In the genomic region with DNA sequence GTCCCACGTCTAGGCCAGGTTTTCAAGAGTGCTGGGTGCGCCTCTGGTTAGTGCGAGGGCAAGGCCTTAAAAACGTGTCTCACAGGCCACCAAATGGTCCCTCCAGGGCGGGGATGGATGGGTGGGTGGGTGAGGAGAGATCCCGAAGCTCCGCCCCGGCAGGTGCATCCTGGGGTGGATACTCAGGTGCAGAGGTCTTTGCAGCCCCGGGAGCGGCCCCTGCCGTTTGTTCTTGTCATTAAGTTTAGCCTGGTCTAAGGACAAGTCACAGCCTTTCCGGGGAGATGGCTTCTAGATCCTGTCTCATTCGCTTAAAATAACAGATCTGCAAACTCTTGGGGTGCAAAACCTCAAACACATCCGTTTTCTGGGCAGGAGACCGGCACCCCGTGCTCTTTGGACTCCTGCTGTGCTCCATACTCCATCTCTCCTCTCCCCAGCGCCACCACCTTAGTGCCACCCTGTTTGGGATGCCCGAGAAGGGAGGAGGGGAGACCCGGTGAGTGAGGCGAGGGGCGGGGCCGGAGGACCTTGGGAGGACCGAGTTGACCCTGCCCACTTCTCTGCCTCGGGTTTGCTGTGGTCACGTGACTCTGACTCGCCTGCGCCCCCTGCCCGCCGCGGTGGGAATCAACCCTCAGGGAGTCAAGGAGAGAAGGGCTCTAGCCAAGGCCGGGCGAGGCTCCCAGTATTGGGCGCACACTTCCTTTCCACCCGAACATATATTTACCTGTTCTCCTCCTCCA, we compare ENCODE assay signal across 7 mouse cellular contexts. TPM values are rescaled to one million over a fixed set of nuclear protein-coding genes. Genes with fewer than 3 reads are reported as not detected.
DNase-seq lines count a peak whose midpoint lies in the region; ATAC-seq and TF ChIP-seq lines count a peak whose summit lies in the region.

No protein-coding gene starts in this region.

- peak overlapping the region; percentile 12; the same call in 1 of the 2 replicates for H3K9ac ChIP-seq in ES-E14 (ENCODE audit: insufficient read depth, low read depth, low read length, poor library complexity, severe bottlenecking)
- no peak overlapping the region for H3K9ac ChIP-seq in embryonic facial prominence, embryonic 15.5 days
- no peak overlapping the region for H3K9ac ChIP-seq in stomach, embryonic 14.5 days (replicated peaks; ENCODE audit: low read depth, low read length)

- peak overlapping the region; percentile 38 for H3K4me2 ChIP-seq in embryonic facial prominence, embryonic 15.5 days (replicated peaks)
- H3K4me2 ChIP-seq in stomach, embryonic 14.5 days (replicated peaks; ENCODE audit: low read depth, low read length) = peak overlapping the region; percentile 11; the same call in 1 of the 2 replicates

- peaks cover 0 to 15% of the 10 kb centered on the region in 2 experiments; a peak in 2 of 4 replicates for H3K4me1 ChIP-seq in ES-E14 (ENCODE audit: control insufficient read depth in 2 of 2, insufficient read depth in 2 of 2, low read length in 2 of 2, poor library complexity in 1 of 2)
- peaks cover 23% of the 10 kb centered on the region for H3K4me1 ChIP-seq in embryonic facial prominence, embryonic 15.5 days
- peaks cover 73% of the 10 kb centered on the region for H3K4me1 ChIP-seq in megakaryocyte, embryonic 14.5 days
- H3K4me1 ChIP-seq in stomach, embryonic 14.5 days (ENCODE audit: control insufficient read depth, insufficient read depth, low read length) = no peaks in the 10 kb centered on the region

- H3K27ac ChIP-seq in ES-E14 (ENCODE audit: insufficient read depth, low read depth, low read length, poor library complexity, severe bottlenecking) = no peak overlapping the region
- no peak overlapping the region for H3K27ac ChIP-seq in embryonic facial prominence, embryonic 15.5 days (replicated peaks)
- no peak overlapping the region for H3K27ac ChIP-seq in stomach, embryonic 14.5 days (ENCODE audit: low read length)

- no peak for ATAC-seq in embryonic facial prominence, embryonic 15.5 days (ENCODE audit: insufficient number of reproducible peaks, low FRiP score, low TSS enrichment, low read depth)
- peak; percentile 72 for ATAC-seq in stomach, embryonic 14.5 days (ENCODE audit: insufficient number of reproducible peaks, insufficient read depth, low FRiP score, low read depth)

- H3K4me3 ChIP-seq in ES-E14 (ENCODE audit: insufficient read depth in 1 of 2, low read depth in 1 of 2, low read length in 2 of 2, poor library complexity in 1 of 2, severe bottlenecking in 1 of 2) = peak overlapping the region; percentile 48 to 53
- peak overlapping the region; percentile 8; the same call in 1 of the 2 replicates for H3K4me3 ChIP-seq in embryonic facial prominence, embryonic 15.5 days (replicated peaks)
- peak overlapping the region; percentile 89 for H3K4me3 ChIP-seq in megakaryocyte, embryonic 14.5 days (replicated peaks)
- no peak overlapping the region for H3K4me3 ChIP-seq in stomach, embryonic 14.5 days (ENCODE audit: low read depth, low read length)

- intact Hi-C loops in heart, postnatal 10 days (cut with DNase I) = loop anchor here (5.0 to 10.0 kb wide), 5 partner anchors 83 to 705 kb away; no protein-coding TSS in a partner anchor

- peaks cover 96% of the 10 kb centered on the region for H3K27me3 ChIP-seq in embryonic facial prominence, embryonic 15.5 days
- peaks cover 13% of the 10 kb centered on the region for H3K27me3 ChIP-seq in megakaryocyte, embryonic 14.5 days (replicated peaks)
- peaks cover 55% of the 10 kb centered on the region for H3K27me3 ChIP-seq in stomach, embryonic 14.5 days (ENCODE audit: control insufficient read depth, insufficient read depth, low read length)

- in situ Hi-C loops in ES-E14 (cut with MboI; ENCODE audit: low sequenced_read_pairs in 2 of 2, unreplicated experiment in 2 of 2) = loop anchor here (10.0 to 25.0 kb wide), 2 partner anchors 178 to 295 kb away; no protein-coding TSS in a partner anchor

- 4% methylated on average over 34 of the region's 34 CpGs for WGBS in embryonic facial prominence, embryonic 15.5 days
- WGBS in stomach, embryonic 14.5 days = 3% methylated on average over 34 of the region's 34 CpGs

- no peaks in the 10 kb centered on the region for H3K9me3 ChIP-seq in ES-E14 (ENCODE audit: control insufficient read depth, insufficient read depth, low read depth, low read length)
- no peaks in the 10 kb centered on the region for H3K9me3 ChIP-seq in embryonic facial prominence, embryonic 15.5 days (replicated peaks)
- no peaks in the 10 kb centered on the region for H3K9me3 ChIP-seq in megakaryocyte, embryonic 14.5 days
- H3K9me3 ChIP-seq in stomach, embryonic 14.5 days (ENCODE audit: control insufficient read depth, low read depth, low read length) = no peaks in the 10 kb centered on the region

- peak; percentile 92 for DNase-seq in ES-E14 (ENCODE audit: low read depth, low spot score)
- peak; percentile 72 to 78 for DNase-seq in adrenal gland, postnatal 36 days
- DNase-seq in heart, postnatal 10 days = peak; percentile 76 to 89
- DNase-seq in kidney, postnatal 36 days = peak; percentile 74 to 86

- no peaks in the 10 kb centered on the region for H3K36me3 ChIP-seq in ES-E14 (ENCODE audit: control insufficient read depth, insufficient read depth, low read length, poor library complexity, severe bottlenecking)
- no peaks in the 10 kb centered on the region for H3K36me3 ChIP-seq in embryonic facial prominence, embryonic 15.5 days
- H3K36me3 ChIP-seq in megakaryocyte, embryonic 14.5 days (replicated peaks; ENCODE audit: low read length) = peaks cover 12% of the 10 kb centered on the region
- no peaks in the 10 kb centered on the region for H3K36me3 ChIP-seq in stomach, embryonic 14.5 days (ENCODE audit: control insufficient read depth, insufficient read depth, low read length)

TF ChIP-seq in ES-E14, 5 proteins besides CTCF, POLR2A, EP300 and RAD21:
- no peak for TF ChIP-seq CHD2 (IDR thresholded peaks at IDR 0.05; ENCODE audit: low read depth, low read length)
- TF ChIP-seq ZNF384 (IDR thresholded peaks at IDR 0.05; ENCODE audit: low read depth, low read length) = no peak
- TF ChIP-seq HCFC1 (IDR thresholded peaks at IDR 0.05; ENCODE audit: borderline replicate concordance, insufficient read depth, low read length) = no peak
- TF ChIP-seq ZC3H11A (IDR thresholded peaks at IDR 0.05; ENCODE audit: borderline replicate concordance, low read depth, low read length) = no peak
- TF ChIP-seq MAFK (IDR thresholded peaks at IDR 0.05; ENCODE audit: insufficient read depth, low read depth, low read length) = no peak

RNA-seq across cellular contexts. Expression of gene Gbx2, which starts 9.2 kb away (rescaled TPM):
- total RNA-seq in ES-E14 (2012; rRNA removed) = 25.8 and 27.9 TPM in 2 replicates
- total RNA-seq in adrenal gland, postnatal 36 days (2021) = not detected
- polyA plus RNA-seq in embryonic facial prominence, embryonic 15.5 days (2015; fragmentation: Nextera tagmentation; extraction: Ambion mirVana) = 0.28 and 0.29 TPM in 2 replicates
- not detected for total RNA-seq in heart, postnatal 10 days (2021)
- 68.4 and 75.9 TPM in 2 replicates for polyA plus RNA-seq in megakaryocyte, embryonic 14.5 days (2012; ENCODE audit: insufficient read depth, low replicate concordance)
- 0.35 TPM in 1 of 2 replicates, not detected in the other for polyA plus RNA-seq in stomach, embryonic 14.5 days (2014; fragmentation: Nextera tagmentation; extraction: Ambion mirVana)

Comparison
In these comparisons a context has a peak if more than half of its experiments do, and no peak if none do; other contexts are left out.
1. RNA of gene Gbx2, which starts 9.2 kb away (total RNA-seq): 25.8 to 27.9 TPM in ES-E14; not detected in heart, postnatal 10 days and not detected in adrenal gland, postnatal 36 days; every median in the first group is over 10 times any median in the second.
2. Peak in every context shown above with its lines, with median percentiles within 50 percentile points of each other: DNase-seq.